Mouse (Mus musculus): ENCODE measurements around the gene Cd81.

The Cd81 gene

GRCm38 (mm10) chr7:143021356-143022164 is 31.0 kb upstream of the Cd81 start:
- DNase-seq, result no peak

- DNase-seq, result no peak
Measured at GRCm38 (mm10) chr7:143023499-143023898, 29.0 kb upstream of the Cd81 start.

GRCm38 (mm10) chr7:143024293-143024692 is 28.2 kb upstream of the Cd81 start:
- DNase-seq, result no peak

- no peak for DNase-seq
Measured at GRCm38 (mm10) chr7:143025496-143025895, 27.0 kb upstream of the Cd81 start.

GRCm38 (mm10) chr7:143027196-143027595 is 25.3 kb upstream of the Cd81 start:
- no peak for DNase-seq

- no peak for DNase-seq
Measured at GRCm38 (mm10) chr7:143031816-143032215, 20.7 kb upstream of the Cd81 start.

- DNase-seq, result no peak
Measured at GRCm38 (mm10) chr7:143033581-143033980, 19.0 kb upstream of the Cd81 start.

- DNase-seq, result no peak
Measured at GRCm38 (mm10) chr7:143034112-143034511, 18.4 kb upstream of the Cd81 start.

GRCm38 (mm10) chr7:143034519-143035450 is 17.8 kb upstream of the Cd81 start:
- no peak for DNase-seq

- DNase-seq, result no peak
Measured at GRCm38 (mm10) chr7:143036787-143037186, 15.8 kb upstream of the Cd81 start.

- DNase-seq, result no peak
Measured at GRCm38 (mm10) chr7:143037306-143037705, 15.2 kb upstream of the Cd81 start.

- DNase-seq, result no peak
Measured at GRCm38 (mm10) chr7:143038174-143038931, 14.2 kb upstream of the Cd81 start.

GRCm38 (mm10) chr7:143040561-143040960 is 12.0 kb upstream of the Cd81 start:
- DNase-seq, result no peak

- DNase-seq, result peak; percentile 41
Measured at GRCm38 (mm10) chr7:143041138-143041822, 11.3 kb upstream of the Cd81 start.

- DNase-seq, result peak; percentile 88
Measured at GRCm38 (mm10) chr7:143042089-143042488, 10.4 kb upstream of the Cd81 start.

- DNase-seq, result peak; percentile 37
Measured at GRCm38 (mm10) chr7:143042897-143043300, 9.6 kb upstream of the Cd81 start.

GRCm38 (mm10) chr7:143044049-143044825 is 8.3 kb upstream of the Cd81 start:
- DNase-seq, result no peak

- DNase-seq, result no peak
Measured at GRCm38 (mm10) chr7:143044826-143045206, 7.7 kb upstream of the Cd81 start.

- DNase-seq, result no peak
Measured at GRCm38 (mm10) chr7:143046358-143046757, 6.2 kb upstream of the Cd81 start.

GRCm38 (mm10) chr7:143049331-143049730 is 3.2 kb upstream of the Cd81 start:
- no peak for DNase-seq
